Mouse (Mus musculus) urinary bladder, adult 2 months (tissue): ENCODE data around the gene Endog. TPM values are rescaled to one million over a fixed set of nuclear protein-coding genes. Genes with fewer than 3 reads are reported as not detected.
"Not testable (repeated sequence)": the region's sequence is repeated elsewhere in the genome, so short reads cannot be mapped to it uniquely, and the experiment has no call there.

ENCODE experiments used
- DNase-seq: peaks from one replicate; pipeline ENCODE4 v3.0.0; 2022; ENCODE audit warnings: low spot score
- polyA plus RNA-seq: library from polyadenylated mRNA; depleted of rRNA; stranded (reverse); fragments of >200 nt; gene quantifications from 2 replicates; pipeline ENCODE4 v1.2.3, GENCODE M21; 2012

Endog gene
- polyA plus RNA-seq, 1 experiment, result 26.0 TPM

- no peak for DNase-seq
These were observed 4.6 kb upstream of the Endog start for GRCm38 (mm10) chr2:30166677-30167076.

GRCm38 (mm10) chr2:30171997-30172382, 697 bp downstream of the Endog start:
- DNase-seq, result no peak

DNA sequence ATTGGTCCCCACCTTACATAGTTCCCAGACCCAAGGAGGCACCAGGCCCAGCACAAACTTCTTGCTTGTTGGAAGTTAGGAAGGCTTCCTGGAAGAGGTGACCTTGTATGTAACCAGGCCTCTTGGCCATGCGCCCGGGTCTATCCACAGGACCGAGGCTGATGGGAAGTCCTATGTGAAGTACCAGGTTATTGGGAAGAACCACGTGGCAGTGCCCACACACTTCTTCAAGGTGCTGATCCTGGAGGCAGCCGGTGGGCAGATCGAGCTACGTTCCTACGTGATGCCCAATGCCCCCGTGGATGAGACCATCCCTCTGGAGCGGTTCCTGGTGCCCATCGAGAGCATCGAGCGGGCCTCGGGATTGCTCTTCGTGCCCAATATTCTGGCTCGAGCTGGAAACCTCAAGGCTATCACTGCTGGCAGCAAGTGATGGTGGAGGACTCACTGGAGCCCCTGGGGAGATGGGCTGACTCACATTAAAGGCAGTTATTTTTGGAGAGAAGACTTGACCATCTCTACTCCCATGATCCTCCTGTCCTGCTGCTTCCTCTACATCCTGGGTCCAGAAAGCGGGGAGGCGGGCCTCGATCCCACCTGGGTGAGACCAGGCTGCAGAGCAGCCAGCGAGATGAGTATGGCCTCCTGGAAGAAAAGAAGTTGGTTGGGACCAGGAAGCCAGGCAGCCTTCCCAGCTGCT, 2.4 kb downstream of the Endog start:
- DNase-seq, result no peak

GRCm38 (mm10) chr2:30175897-30176296, 4.6 kb downstream of the Endog start:
- DNase-seq, result no peak

DNA sequence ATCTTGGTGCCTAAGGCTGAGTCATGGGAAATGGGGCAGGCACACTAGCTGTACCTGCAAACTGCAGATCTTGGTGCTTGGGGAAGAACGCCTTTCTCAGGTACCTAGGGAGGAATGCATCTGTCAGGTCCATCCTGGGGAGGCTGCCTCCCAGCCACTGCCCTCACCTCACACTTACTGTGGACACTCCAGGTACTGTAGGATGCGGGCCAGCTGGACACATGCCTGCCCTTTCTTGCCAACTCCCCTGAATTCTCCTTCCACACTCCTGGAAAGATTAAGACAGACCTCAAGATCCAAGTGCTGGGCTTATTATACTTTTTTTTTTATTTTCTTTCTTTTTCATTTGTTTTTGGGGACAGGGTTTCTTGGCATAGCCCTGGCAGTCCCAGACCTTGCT, 5.3 kb downstream of the Endog start:
- DNase-seq, result no peak

DNA sequence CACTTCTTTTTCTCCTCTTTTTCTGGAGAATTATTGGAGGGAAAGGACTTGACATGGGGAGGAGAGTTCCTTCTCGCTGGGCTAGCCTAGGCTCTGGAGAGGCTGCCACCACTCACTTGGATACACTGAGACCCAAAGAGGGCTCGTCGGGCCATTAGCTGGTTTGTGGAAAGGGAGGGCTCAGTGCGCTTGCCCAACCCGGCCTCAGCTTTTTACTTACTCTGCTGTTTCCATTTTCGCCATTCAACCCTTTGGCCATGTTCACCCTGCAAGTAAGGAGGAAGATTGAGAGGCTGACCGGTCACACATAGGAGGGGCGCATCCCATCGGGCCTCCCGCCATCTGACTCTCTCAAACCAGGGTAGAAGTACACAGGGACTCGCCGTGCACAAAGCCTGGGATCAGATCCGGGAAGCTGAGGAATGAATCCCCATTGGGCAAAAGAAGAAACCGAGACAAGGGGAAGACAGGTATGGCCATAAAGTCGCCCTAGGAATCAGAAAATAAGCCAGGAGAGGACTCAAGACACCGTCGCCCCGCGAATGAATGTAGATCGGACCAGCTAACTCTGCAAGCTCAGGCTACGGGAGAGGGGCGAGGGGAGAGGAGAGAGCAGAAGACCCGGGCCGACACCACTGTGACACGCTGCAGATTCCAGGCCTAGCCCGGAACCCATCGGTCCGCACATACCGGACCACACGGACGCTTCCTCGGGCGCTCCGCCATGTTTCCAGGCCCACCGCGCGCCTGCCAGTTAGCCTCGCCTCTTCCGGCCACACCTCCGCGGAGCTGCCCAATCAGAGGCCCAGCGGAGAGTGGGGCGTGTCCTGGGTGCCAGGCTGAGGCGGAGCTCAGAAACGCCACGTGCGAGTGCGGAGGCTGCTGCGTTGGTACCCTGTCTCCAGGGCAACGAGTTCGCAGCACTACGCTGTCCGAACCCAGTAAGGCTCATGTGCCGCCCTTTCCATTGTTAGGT, 6.7 kb downstream of the Endog start, which contains the start of gene Spout1:
Gene Spout1 (minus strand): TSS at position 760 of the 976 bp plus-strand sequence.
- peak; percentile 83 for DNase-seq

DNA sequence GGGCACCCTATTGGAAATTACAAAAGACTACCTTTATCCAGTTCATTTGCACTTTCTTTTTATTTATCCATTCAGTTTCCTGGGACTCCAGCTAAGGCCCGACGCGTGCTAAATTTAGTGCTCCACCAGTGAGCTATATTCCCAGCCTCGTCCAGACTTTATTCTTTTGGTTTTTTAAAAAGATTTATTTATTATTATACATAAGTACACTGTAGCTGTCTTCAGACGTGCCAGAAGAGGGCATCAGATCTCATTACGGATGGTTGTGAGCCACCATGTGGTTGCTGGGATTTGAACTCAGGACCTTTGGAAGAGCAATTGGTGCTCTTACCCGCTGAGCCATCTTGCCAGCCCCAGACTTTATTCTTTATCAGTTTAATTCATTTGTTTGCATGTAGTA, 7.4 kb downstream of the Endog start:
- DNase-seq, result not testable (repeated sequence)

DNA sequence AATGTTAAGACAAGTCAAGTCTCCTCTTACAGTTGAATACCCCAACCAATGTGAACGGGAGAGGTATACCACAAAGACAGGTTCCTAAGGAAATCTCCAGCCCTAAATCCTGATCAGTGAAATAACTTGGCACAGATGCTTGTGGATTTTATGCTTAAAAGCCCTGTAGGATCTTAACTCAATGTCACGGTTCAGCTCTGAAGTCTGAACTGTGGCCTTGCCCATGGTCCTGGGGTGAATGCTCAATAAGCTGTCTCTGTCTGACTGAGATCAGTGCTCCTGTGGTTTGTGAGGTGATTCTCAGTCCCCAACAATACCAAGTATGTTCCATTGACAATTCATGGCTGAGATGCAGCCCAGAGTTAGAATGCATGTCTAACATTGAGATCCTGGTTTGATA, 11.1 kb downstream of the Endog start:
- DNase-seq, result no peak

DNA sequence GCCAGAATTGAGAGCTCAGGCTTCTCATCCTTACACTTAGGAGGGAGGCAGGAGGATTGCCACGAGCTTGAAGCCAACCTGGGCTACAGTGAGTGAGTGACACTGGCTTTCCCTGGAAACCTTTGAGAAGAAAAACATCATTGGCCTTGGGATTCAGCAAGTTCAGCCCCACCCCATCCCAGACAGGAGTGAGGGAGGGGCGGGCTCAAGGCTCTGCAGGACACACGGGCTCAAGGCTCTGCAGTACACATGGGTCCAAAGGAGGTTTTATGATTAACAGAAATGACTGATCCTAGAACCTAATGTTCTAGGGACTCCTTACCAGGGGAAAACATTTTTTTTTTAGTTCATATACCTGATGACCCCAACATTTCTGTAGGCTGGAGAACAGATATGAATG, 12.4 kb downstream of the Endog start:
- no peak for DNase-seq

GRCm38 (mm10) chr2:30185276-30185675, 14.0 kb downstream of the Endog start:
- no peak for DNase-seq

GRCm38 (mm10) chr2:30185681-30186080, 14.4 kb downstream of the Endog start:
- DNase-seq, result no peak

DNA sequence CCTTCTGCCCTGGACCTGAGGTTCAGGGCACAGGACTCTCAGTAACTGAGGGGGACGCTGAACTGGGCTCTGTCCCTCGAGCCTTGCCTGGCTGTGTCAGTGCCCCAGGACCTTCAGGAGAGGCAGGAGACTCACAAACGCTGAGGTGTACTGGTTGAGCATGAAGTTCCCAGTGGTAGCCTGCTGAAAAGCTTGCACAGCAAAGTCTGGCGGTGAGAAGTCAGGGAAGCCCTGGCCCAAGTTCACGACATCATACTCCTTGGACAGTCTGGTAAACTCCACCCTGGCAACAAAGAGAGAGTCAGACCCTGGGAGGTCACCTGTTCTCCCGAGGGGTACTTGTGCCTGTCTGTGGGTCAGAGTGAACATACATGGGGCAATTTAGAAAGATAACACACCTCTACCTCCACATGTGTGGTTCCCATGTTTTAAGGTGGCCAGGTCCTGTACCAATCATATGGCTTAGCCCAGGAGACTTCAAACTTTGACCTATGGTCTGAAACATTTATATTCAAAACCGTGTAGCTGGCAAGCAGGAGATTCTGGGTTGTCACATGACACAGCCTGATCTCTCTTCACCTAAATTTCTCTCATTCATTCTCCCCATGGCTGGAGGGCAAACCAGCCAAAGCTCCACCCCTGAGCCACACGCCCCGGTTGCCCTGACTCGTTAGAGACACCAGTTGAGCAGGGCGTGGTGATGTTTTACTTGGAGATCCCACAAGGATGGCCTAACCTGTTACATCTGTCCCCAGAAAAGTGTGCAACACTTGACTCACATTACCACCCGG, 20.7 kb downstream of the Endog start:
- DNase-seq, result no peak

DNA sequence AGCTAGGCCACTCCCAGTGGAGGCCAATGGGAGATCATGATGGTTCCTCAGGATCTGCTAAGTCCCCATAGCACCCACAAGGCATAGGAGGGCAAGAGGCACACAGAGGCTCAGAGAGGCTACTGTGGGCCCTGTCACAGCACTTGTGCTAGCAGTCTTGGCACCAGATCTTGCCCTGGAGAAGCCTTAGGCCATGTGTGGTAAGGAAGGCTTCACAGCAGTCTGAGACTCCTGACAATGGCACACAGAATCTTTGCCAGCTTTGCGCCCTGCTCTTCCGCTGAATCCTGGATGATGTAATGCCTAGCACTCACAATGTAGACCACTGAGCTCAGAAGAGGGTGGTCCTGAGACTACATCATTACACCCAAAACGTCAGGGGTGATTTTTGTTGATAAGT, 23.4 kb downstream of the Endog start:
- DNase-seq, result no peak

DNA sequence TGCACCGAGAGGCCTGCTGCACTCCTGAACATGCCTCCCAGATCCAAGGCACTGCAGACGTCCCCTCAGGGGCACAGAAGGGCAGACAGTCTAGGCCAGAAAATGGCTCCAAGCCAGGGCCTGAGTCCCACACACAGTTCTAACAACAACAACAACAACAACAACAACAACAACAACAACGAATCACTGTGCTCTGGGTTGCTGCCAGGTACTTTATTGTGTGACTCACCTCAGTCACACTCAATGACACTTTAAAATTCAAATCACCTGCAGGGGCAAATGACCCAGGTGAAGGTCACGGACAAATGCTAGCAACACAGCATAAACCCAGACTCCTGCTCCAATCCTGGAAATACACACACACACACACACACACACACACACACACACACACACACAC, 26.7 kb downstream of the Endog start:
- no peak for DNase-seq

DNA sequence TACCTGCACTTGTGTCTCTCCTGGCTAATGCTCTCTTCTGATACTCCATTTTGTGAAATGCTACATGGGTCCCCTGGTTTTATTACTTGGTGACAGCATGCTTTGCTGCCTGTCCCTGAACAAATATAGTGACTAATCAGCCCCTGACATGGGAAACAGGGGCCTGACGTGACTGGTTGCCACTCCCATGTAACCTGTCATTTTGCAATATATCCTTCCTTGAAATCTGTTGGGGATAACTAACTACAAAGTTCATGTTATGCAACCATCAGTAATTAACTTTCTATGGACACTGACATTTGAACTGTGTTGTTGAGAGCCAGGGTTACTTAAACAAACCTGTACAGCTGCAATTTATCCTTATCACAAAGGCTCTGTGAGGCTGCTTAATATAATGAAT, 28.7 kb downstream of the Endog start:
- no peak for DNase-seq

DNA sequence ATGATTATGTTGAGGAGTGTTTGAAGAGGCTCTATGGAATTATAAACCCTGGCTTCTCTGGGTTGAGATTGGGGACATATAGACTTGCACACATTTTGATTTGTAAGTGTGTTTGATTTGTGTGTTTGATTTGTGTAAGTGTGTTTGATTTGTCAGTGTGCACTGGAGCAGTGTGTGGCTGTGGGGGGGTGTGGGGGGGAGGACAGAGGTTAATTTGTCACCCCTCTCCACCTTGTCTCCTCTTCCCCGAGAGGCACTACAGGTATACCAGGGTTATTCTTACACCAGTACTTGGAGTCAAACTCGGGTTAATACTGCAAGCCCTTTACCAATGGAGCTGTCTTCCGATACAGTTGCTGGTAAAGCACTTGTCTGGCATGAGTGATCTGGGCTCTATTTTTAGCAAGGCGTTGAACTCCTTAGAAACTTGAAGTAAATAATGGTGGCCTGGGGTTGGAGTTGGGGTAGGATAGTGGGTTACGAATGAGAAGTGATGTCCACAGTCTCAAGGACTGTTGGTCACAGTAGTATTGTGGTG, 29.2 kb downstream of the Endog start:
- no peak for DNase-seq

DNA sequence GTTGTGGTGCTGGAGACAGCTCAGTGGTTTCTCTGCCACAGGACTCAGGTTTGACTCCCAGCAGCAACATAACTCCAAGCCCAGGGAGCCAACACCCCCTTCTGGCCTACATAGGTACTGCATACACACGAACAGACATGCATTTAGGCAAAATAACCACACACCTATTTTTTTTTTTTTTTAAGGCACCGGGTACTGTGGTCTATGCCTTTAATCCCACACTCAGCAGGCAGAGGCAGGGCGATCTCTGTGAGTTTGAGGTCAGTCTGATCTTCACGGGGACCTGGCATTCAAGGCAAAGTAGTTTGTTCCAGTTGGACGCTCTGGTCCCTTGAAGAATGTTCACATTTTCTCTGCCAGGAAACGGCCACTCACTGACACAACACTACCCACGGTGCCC, 32.1 kb downstream of the Endog start:
- no peak for DNase-seq

- DNase-seq, result no peak
These were observed 33.9 kb downstream of the Endog start for GRCm38 (mm10) chr2:30205255-30205628.

- peak; percentile 76 for DNase-seq
These were observed 34.5 kb downstream of the Endog start, which contains the start of gene Kyat1 for GRCm38 (mm10) chr2:30205629-30206357. Kyat1 (minus strand) TSS chr2:30205847.

- no peak for DNase-seq
These were observed 36.1 kb downstream of the Endog start for GRCm38 (mm10) chr2:30207401-30207800.

GRCm38 (mm10) chr2:30207886-30208285, 36.6 kb downstream of the Endog start:
- no peak for DNase-seq
